Comparison of ENCODE assay signal across 10 mouse cellular contexts in genomic region chr5:92252797-92253343, GRCm38 (mm10). TPM values are rescaled to one million over a fixed set of nuclear protein-coding genes. Genes with fewer than 3 reads are reported as not detected.
DNase-seq lines count a peak whose midpoint lies in the region; ATAC-seq and TF ChIP-seq lines count a peak whose summit lies in the region.
"Had no signal": no experiment of that assay in that cellular context is flagged by ENCODE, and none has a peak within 500 bp of the region (broad histone marks: within the 10 kb centered on the region; RNA-seq: fewer than 3 reads in every experiment).

No protein-coding gene starts in this region.

- H3K9me3 ChIP-seq in forebrain, embryonic 15.5 days: no peaks in the 10 kb centered on the region
- H3K9me3 ChIP-seq in midbrain, postnatal 0 days (ENCODE audit: low read length): no peaks in the 10 kb centered on the region
- H3K9me3 ChIP-seq in intestine, embryonic 16.5 days (ENCODE audit: control insufficient read depth, low read length): 0 out of 2 replicates have a peak, but pooled peaks cover 4% of the 10 kb centered on the region

- peaks cover 9% of the 10 kb centered on the region for H3K4me1 ChIP-seq in forebrain, embryonic 15.5 days
- H3K4me1 ChIP-seq in midbrain, postnatal 0 days (ENCODE audit: insufficient read depth, low read length): no peaks in the 10 kb centered on the region
- H3K4me1 ChIP-seq in intestine, embryonic 16.5 days (ENCODE audit: control insufficient read depth, insufficient read depth, low read length): 0 out of 2 replicates have a peak, but pooled peaks cover 3% of the 10 kb centered on the region

- H3K27me3 ChIP-seq in forebrain, embryonic 15.5 days: no peaks in the 10 kb centered on the region
- H3K27me3 ChIP-seq in midbrain, postnatal 0 days (ENCODE audit: insufficient read depth, low read length): no peaks in the 10 kb centered on the region; the same call in 1 of the 2 replicates
- H3K27me3 ChIP-seq in intestine, embryonic 16.5 days (replicated peaks; ENCODE audit: control insufficient read depth, insufficient read depth, low read length): no peaks in the 10 kb centered on the region

- H3K36me3 ChIP-seq in forebrain, embryonic 15.5 days: no peaks in the 10 kb centered on the region
- no peaks in the 10 kb centered on the region for H3K36me3 ChIP-seq in midbrain, postnatal 0 days (ENCODE audit: insufficient read depth, low read length)
- H3K36me3 ChIP-seq in intestine, embryonic 16.5 days (ENCODE audit: control insufficient read depth, insufficient read depth, low read length): no peaks in the 10 kb centered on the region

- WGBS in forebrain, embryonic 15.5 days: 17% methylated on average over 18 of the region's 18 CpGs
- WGBS in midbrain, postnatal 0 days: 13% methylated on average over 18 of the region's 18 CpGs
- 27% methylated on average over 18 of the region's 18 CpGs for WGBS in intestine, embryonic 16.5 days

- H3K4me2 ChIP-seq in forebrain, embryonic 15.5 days (replicated peaks): peak overlapping the region; percentile 40
- H3K4me2 ChIP-seq in midbrain, postnatal 0 days (ENCODE audit: low read depth, low read length, poor library complexity, severe bottlenecking): peak overlapping the region; percentile 28
- H3K4me2 ChIP-seq in intestine, embryonic 16.5 days (ENCODE audit: low read depth, low read length): no peak overlapping the region; the same call in 1 of the 2 replicates

- intact Hi-C loops in heart, postnatal 25 days (cut with DNase I): no loop called here

- peak overlapping the region; percentile 19 for H3K4me3 ChIP-seq in forebrain, embryonic 15.5 days
- H3K4me3 ChIP-seq in midbrain, postnatal 0 days (ENCODE audit: low read depth, low read length): peak overlapping the region; percentile 8; the same call in 1 of the 2 replicates
- H3K4me3 ChIP-seq in intestine, embryonic 16.5 days (ENCODE audit: low read length): no peak overlapping the region
- H3K4me3 ChIP-seq: myocyte had no signal

- TF ChIP-seq CTCF in midbrain, postnatal 0 days (IDR thresholded peaks at IDR 0.05): peak; percentile 82

- ATAC-seq in forebrain, embryonic 15.5 days (replicated peaks): peak; percentile 61
- ATAC-seq in midbrain, postnatal 0 days (ENCODE audit: low FRiP score): peak; percentile 83
- ATAC-seq in intestine, embryonic 16.5 days: no peak

- H3K27ac ChIP-seq in forebrain, embryonic 15.5 days (replicated peaks): no peak overlapping the region
- no peak overlapping the region for H3K27ac ChIP-seq in midbrain, postnatal 0 days (ENCODE audit: low read depth, low read length)
- H3K27ac ChIP-seq in intestine, embryonic 16.5 days (ENCODE audit: low read length): no peak overlapping the region

- H3K9ac ChIP-seq in forebrain, embryonic 15.5 days (replicated peaks): peak overlapping the region; percentile 26
- no peak overlapping the region for H3K9ac ChIP-seq in midbrain, postnatal 0 days (replicated peaks; ENCODE audit: low read length, poor library complexity, severe bottlenecking)
- H3K9ac ChIP-seq in intestine, embryonic 16.5 days (ENCODE audit: low read depth, low read length): no peak overlapping the region

- DNase-seq in heart, postnatal 4 days: peak; percentile 14
- DNase-seq in heart, postnatal 25 days (ENCODE audit: low spot score): no peak
- peak; percentile 66 for DNase-seq in brain, adult 2 months (ENCODE audit: low read depth, low spot score)
- peak; percentile 71 for DNase-seq in midbrain, postnatal 0 days (ENCODE audit: low spot score)
- no peak for DNase-seq in ovary, adult 18-20 months (ENCODE audit: low spot score)
- DNase-seq in B cell, adult 2 months: no peak

RNA-seq across cellular contexts. Expression of gene Ppef2, which starts 3.2 kb away (rescaled TPM):
- not detected for total RNA-seq in heart, postnatal 4 days (2021)
- under 1 TPM in 1 of 2 experiments, not detected in 1; 0.16 TPM for total RNA-seq in heart, postnatal 25 days (2021)
- polyA plus RNA-seq in forebrain, embryonic 15.5 days (2015; fragmentation: Nextera tagmentation; extraction: Ambion mirVana): 0.09 and 0.22 TPM in 2 replicates
- total RNA-seq in midbrain, postnatal 0 days (2014; rRNA removed): 0.60 and 2.3 TPM in 2 replicates
- 0.47 and 0.66 TPM in 2 replicates for polyA plus RNA-seq in midbrain, postnatal 0 days (2015; fragmentation: Nextera tagmentation; extraction: Ambion mirVana)
- polyA plus RNA-seq in intestine, embryonic 16.5 days (2015; fragmentation: Nextera tagmentation; extraction: Ambion mirVana): 0.57 and 0.88 TPM in 2 replicates
- polyA plus RNA-seq: heart, embryonic 16.5 days had no signal

RNA-seq across cellular contexts. Expression of gene Naaa, which starts 25.1 kb away (rescaled TPM):
- total RNA-seq in heart, postnatal 4 days (2021): 10 to 100 TPM in 1 of 2 experiments, 1 to 10 TPM in 1; 9.9 to 11.3 TPM
- 10 to 100 TPM; 12.6 to 12.9 TPM for total RNA-seq in heart, postnatal 25 days (2021)
- 7.6 and 11.5 TPM in 2 replicates for polyA plus RNA-seq in forebrain, embryonic 15.5 days (2015; fragmentation: Nextera tagmentation; extraction: Ambion mirVana)
- total RNA-seq in midbrain, postnatal 0 days (2014; rRNA removed): 23.5 and 28.7 TPM in 2 replicates
- polyA plus RNA-seq in midbrain, postnatal 0 days (2015; fragmentation: Nextera tagmentation; extraction: Ambion mirVana): 20.0 and 23.1 TPM in 2 replicates
- polyA plus RNA-seq in intestine, embryonic 16.5 days (2015; fragmentation: Nextera tagmentation; extraction: Ambion mirVana): 30.8 and 32.2 TPM in 2 replicates

RNA-seq across cellular contexts. Expression of gene U90926, which starts 37.7 kb away (rescaled TPM):
- total RNA-seq in heart, postnatal 4 days (2021): not detected
- total RNA-seq in heart, postnatal 25 days (2021): not detected
- polyA plus RNA-seq in forebrain, embryonic 15.5 days (2015; fragmentation: Nextera tagmentation; extraction: Ambion mirVana): not detected in 2 replicates
- not detected in 2 replicates for total RNA-seq in midbrain, postnatal 0 days (2014; rRNA removed)
- polyA plus RNA-seq in midbrain, postnatal 0 days (2015; fragmentation: Nextera tagmentation; extraction: Ambion mirVana): not detected in 2 replicates
- not detected in 2 replicates for polyA plus RNA-seq in intestine, embryonic 16.5 days (2015; fragmentation: Nextera tagmentation; extraction: Ambion mirVana)
- polyA plus RNA-seq: heart, embryonic 16.5 days; myocyte had no signal

RNA-seq across cellular contexts. Expression of gene Sdad1, which starts 57.4 kb away (rescaled TPM):
- total RNA-seq in heart, postnatal 4 days (2021): 10 to 100 TPM; 20.0 to 21.7 TPM
- total RNA-seq in heart, postnatal 25 days (2021): 10 to 100 TPM; 11.2 to 12.3 TPM
- polyA plus RNA-seq in forebrain, embryonic 15.5 days (2015; fragmentation: Nextera tagmentation; extraction: Ambion mirVana): 31.1 and 32.3 TPM in 2 replicates
- total RNA-seq in midbrain, postnatal 0 days (2014; rRNA removed): 33.1 and 38.7 TPM in 2 replicates
- polyA plus RNA-seq in midbrain, postnatal 0 days (2015; fragmentation: Nextera tagmentation; extraction: Ambion mirVana): 27.2 and 33.2 TPM in 2 replicates
- polyA plus RNA-seq in intestine, embryonic 16.5 days (2015; fragmentation: Nextera tagmentation; extraction: Ambion mirVana): 32.8 and 35.8 TPM in 2 replicates

Comparison
In these comparisons a context has a peak if more than half of its experiments do, and no peak if none do; other contexts are left out.
1. DNase-seq: peak in heart, postnatal 4 days (single experiment), brain, adult 2 months (single experiment) and midbrain, postnatal 0 days (single experiment); none in heart, postnatal 25 days (single experiment), ovary, adult 18-20 months (single experiment) and B cell, adult 2 months (0 of 2).